Mouse (Mus musculus) limb, embryonic 10.5 days (tissue): ENCODE results near the gene Rpl36. TPM values are rescaled to one million over a fixed set of nuclear protein-coding genes. Genes with fewer than 3 reads are reported as not detected.
A peak's percentile ranks its signal among the peaks of the same experiment; 100 is the strongest.

Experiments
- DNase-seq: peaks from one replicate; pipeline ENCODE4 v3.0.0-alpha.2; 2017; ENCODE audit warnings: low spot score
- H3K27ac ChIP-seq: fragments of 300-500 bp; sonication (generic); 2 replicates; pipeline ENCODE4 v1.5.1; 2016; ENCODE audit warnings: mild to moderate bottlenecking
- H3K27me3 ChIP-seq: fragments of 300-500 bp; sonication (generic); 2 replicates; pipeline ENCODE4 v1.6.1; 2016; ENCODE audit warnings: low read depth, mild to moderate bottlenecking; ENCODE audit not compliant: poor library complexity, severe bottlenecking
- H3K36me3 ChIP-seq: fragments of 300-500 bp; sonication (generic); 2 replicates; pipeline ENCODE4 v1.6.1; 2016; ENCODE audit warnings: mild to moderate bottlenecking, moderate library complexity
- H3K4me1 ChIP-seq: fragments of 300-500 bp; sonication (generic); 2 replicates; pipeline ENCODE4 v1.6.1; 2016
- H3K4me3 ChIP-seq: fragments of 300-500 bp; sonication (generic); 2 replicates; pipeline ENCODE4 v1.5.1; 2016; ENCODE audit warnings: mild to moderate bottlenecking, moderate library complexity
- H3K9me3 ChIP-seq: fragments of 300-500 bp; sonication (generic); replicated peaks from 2 replicates; pipeline ENCODE4 v1.6.1; 2016; ENCODE audit warnings: mild to moderate bottlenecking
- WGBS: fragments of 180-500 bp; shearing (Covaris S2); methylation state at CpG from one replicate; pipeline ENCODE4 v1.1.7; 2016; 5-methylcytosine and 5-hydroxymethylcytosine counted together
- polyA plus RNA-seq: library from polyadenylated mRNA; unstranded; fragments of >200 nt; fragmentation: Nextera tagmentation; extraction: Ambion mirVana; gene quantifications from 2 replicates; pipeline ENCODE4 v1.2.1, GENCODE M21; 2016

Gene Rpl36
- polyA plus RNA-seq, result 1,560 and 1,788 TPM in 2 replicates

- H3K4me1 ChIP-seq, result peaks cover 48% of the 10 kb centered on the region
- WGBS, result under 1% methylated on average over 52 of the region's 52 CpGs
- peak; percentile 99 for DNase-seq
- no peaks in the 10 kb centered on the region for H3K27me3 ChIP-seq
- H3K9me3 ChIP-seq, result no peaks in the 10 kb centered on the region
- H3K36me3 ChIP-seq, result peaks cover 47% of the 10 kb centered on the region
- peak within 1 kb of the TSS; percentile 96 for H3K27ac ChIP-seq
- peak within 1 kb of the TSS; percentile 80 for H3K4me3 ChIP-seq
These were observed at the start of gene Rpl36 for GRCm38 (mm10) chr17:56613236-56613844. Rpl36 (plus strand) TSS chr17:56613416.

GRCm38 (mm10) chr17:56566293-56566692 is 46.9 kb upstream of the Rpl36 start:
- peaks cover 100% of the 10 kb centered on the region for H3K36me3 ChIP-seq
- no peaks in the 10 kb centered on the region for H3K9me3 ChIP-seq
- no peak for DNase-seq
- no peaks in the 10 kb centered on the region for H3K4me1 ChIP-seq
- WGBS, result 94% methylated on average over 29 of the region's 29 CpGs
- H3K27me3 ChIP-seq, result no peaks in the 10 kb centered on the region
- H3K27ac ChIP-seq, result no peak overlapping the region
- no peak overlapping the region for H3K4me3 ChIP-seq

- Histone ChIP-seq H3K27ac (no peak overlapping the region), H3K9me3 (no peaks in the 10 kb centered on the region), H3K36me3 (peaks cover 100% of the 10 kb centered on the region), H3K27me3 (no peaks in the 10 kb centered on the region), H3K4me3 (no peak overlapping the region), H3K4me1 (no peaks in the 10 kb centered on the region)
- WGBS, result 90% methylated on average over 5 of the region's 5 CpGs
- DNase-seq, result no peak
These were observed 46.3 kb upstream of the Rpl36 start for GRCm38 (mm10) chr17:56566918-56567317.

- 98% methylated on average over 4 of the region's 4 CpGs for WGBS
- H3K27me3 ChIP-seq, result no peaks in the 10 kb centered on the region
- H3K4me1 ChIP-seq, result no peaks in the 10 kb centered on the region
- DNase-seq, result no peak
- peaks cover 100% of the 10 kb centered on the region for H3K36me3 ChIP-seq
- H3K9me3 ChIP-seq, result no peaks in the 10 kb centered on the region
- H3K27ac ChIP-seq, result no peak overlapping the region
- no peak overlapping the region for H3K4me3 ChIP-seq
These were observed 45.8 kb upstream of the Rpl36 start for GRCm38 (mm10) chr17:56567370-56567769.

GRCm38 (mm10) chr17:56570287-56570686 is 42.9 kb upstream of the Rpl36 start:
- 94% methylated on average over 4 of the region's 4 CpGs for WGBS
- Histone ChIP-seq H3K9me3 (no peaks in the 10 kb centered on the region), H3K36me3 (peaks cover 98% of the 10 kb centered on the region), H3K27ac (no peak overlapping the region), H3K4me3 (no peak overlapping the region), H3K27me3 (no peaks in the 10 kb centered on the region), H3K4me1 (no peaks in the 10 kb centered on the region)
- no peak for DNase-seq

- H3K27ac ChIP-seq, result no peak overlapping the region
- no peak for DNase-seq
- 86% methylated on average over 1 of the region's 1 CpGs for WGBS
- H3K4me1 ChIP-seq, result no peaks in the 10 kb centered on the region
- no peak overlapping the region for H3K4me3 ChIP-seq
- no peaks in the 10 kb centered on the region for H3K27me3 ChIP-seq
- H3K36me3 ChIP-seq, result peaks cover 95% of the 10 kb centered on the region
- no peaks in the 10 kb centered on the region for H3K9me3 ChIP-seq
These were observed 41.1 kb upstream of the Rpl36 start for GRCm38 (mm10) chr17:56572154-56572553.

GRCm38 (mm10) chr17:56572939-56573338 is 40.3 kb upstream of the Rpl36 start:
- no peak overlapping the region for H3K27ac ChIP-seq
- no peak for DNase-seq
- H3K36me3 ChIP-seq, result peaks cover 95% of the 10 kb centered on the region
- H3K9me3 ChIP-seq, result no peaks in the 10 kb centered on the region
- 97% methylated on average over 3 of the region's 3 CpGs for WGBS
- H3K4me1 ChIP-seq, result no peaks in the 10 kb centered on the region
- H3K4me3 ChIP-seq, result no peak overlapping the region
- H3K27me3 ChIP-seq, result no peaks in the 10 kb centered on the region

- H3K27ac ChIP-seq, result peak overlapping the region; percentile 96
- no peaks in the 10 kb centered on the region for H3K9me3 ChIP-seq
- H3K4me1 ChIP-seq, result peaks cover 44% of the 10 kb centered on the region
- 77% methylated on average over 1 of the region's 1 CpGs for WGBS
- H3K4me3 ChIP-seq, result peak overlapping the region; percentile 94
- no peaks in the 10 kb centered on the region for H3K27me3 ChIP-seq
- peaks cover 74% of the 10 kb centered on the region for H3K36me3 ChIP-seq
- DNase-seq, result no peak
These were observed 30.1 kb upstream of the Rpl36 start for GRCm38 (mm10) chr17:56583071-56583470.

GRCm38 (mm10) chr17:56583611-56584256 is 29.5 kb upstream of the Rpl36 start:
- WGBS, result 5% methylated on average over 33 of the region's 33 CpGs
- H3K9me3 ChIP-seq, result no peaks in the 10 kb centered on the region
- peak overlapping the region; percentile 96 for H3K27ac ChIP-seq
- peaks cover 74% of the 10 kb centered on the region for H3K36me3 ChIP-seq
- peak overlapping the region; percentile 94 for H3K4me3 ChIP-seq
- H3K27me3 ChIP-seq, result no peaks in the 10 kb centered on the region
- DNase-seq, result no peak
- H3K4me1 ChIP-seq, result peaks cover 45% of the 10 kb centered on the region

- under 1% methylated on average over 99 of the region's 101 CpGs for WGBS
- Histone ChIP-seq H3K27ac (peak within 1 kb of the TSS; percentile 96), H3K4me3 (peak within 1 kb of the TSS; percentile 94), H3K4me1 (peaks cover 45% of the 10 kb centered on the region), H3K36me3 (peaks cover 74% of the 10 kb centered on the region), H3K27me3 (no peaks in the 10 kb centered on the region), H3K9me3 (no peaks in the 10 kb centered on the region)
- DNase-seq, result peak; percentile 99
These were observed 28.7 kb upstream of the Rpl36 start, which contains the start of the genes Safb2 and Safb for GRCm38 (mm10) chr17:56584257-56585130. Safb2 (minus strand) TSS chr17:56584585. Safb (plus strand) TSS chr17:56584825.

- Histone ChIP-seq H3K4me3 (peak overlapping the region; percentile 94), H3K9me3 (no peaks in the 10 kb centered on the region), H3K36me3 (peaks cover 74% of the 10 kb centered on the region), H3K27ac (peak overlapping the region; percentile 96), H3K27me3 (no peaks in the 10 kb centered on the region), H3K4me1 (peaks cover 45% of the 10 kb centered on the region)
- peak; percentile 71 for DNase-seq
- under 1% methylated on average over 61 of the region's 61 CpGs for WGBS
These were observed 27.9 kb upstream of the Rpl36 start for GRCm38 (mm10) chr17:56585171-56585821.

- H3K27me3 ChIP-seq, result no peaks in the 10 kb centered on the region
- peaks cover 31% of the 10 kb centered on the region for H3K4me1 ChIP-seq
- no peaks in the 10 kb centered on the region for H3K9me3 ChIP-seq
- H3K27ac ChIP-seq, result no peak overlapping the region
- no peak overlapping the region for H3K4me3 ChIP-seq
- H3K36me3 ChIP-seq, result peaks cover 74% of the 10 kb centered on the region
- WGBS, result 90% methylated on average over 1 of the region's 1 CpGs
- DNase-seq, result no peak
These were observed 25.4 kb upstream of the Rpl36 start for GRCm38 (mm10) chr17:56587773-56588172.
